ENCODE assay signal across 21 mouse cellular contexts in the genomic region with DNA sequence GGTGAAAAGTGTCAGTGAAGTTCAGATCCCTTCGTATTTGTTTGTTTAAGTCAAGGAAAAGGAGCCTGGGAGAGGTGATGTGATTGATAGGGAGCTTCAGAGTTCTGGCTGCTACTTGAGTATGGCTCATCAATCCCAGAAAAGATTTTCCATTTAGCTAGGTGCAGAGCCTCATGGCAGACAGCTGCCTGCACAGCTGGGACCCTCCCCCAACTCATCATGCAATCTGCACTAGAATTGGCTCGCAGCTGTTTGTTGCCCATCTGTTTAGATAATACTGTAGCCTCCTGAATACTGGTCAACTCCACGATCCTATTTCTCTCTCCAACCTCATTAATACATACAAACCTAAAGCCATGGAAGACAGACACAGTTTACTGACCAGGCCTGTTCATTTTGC.
DNase-seq lines count a peak whose midpoint lies in the region; ATAC-seq and TF ChIP-seq lines count a peak whose summit lies in the region.
"Had no signal": no experiment of that assay in that cellular context is flagged by ENCODE, and none has a peak within 500 bp of the region (broad histone marks: within the 10 kb centered on the region; RNA-seq: fewer than 3 reads in every experiment).

No protein-coding gene starts in this region.

- H3K4me1 ChIP-seq in midbrain, embryonic 14.5 days (ENCODE audit: control insufficient read depth, insufficient read depth, low read length), result no peaks in the 10 kb centered on the region
- no peaks in the 10 kb centered on the region for H3K4me1 ChIP-seq in midbrain, embryonic 16.5 days (ENCODE audit: control insufficient read depth, insufficient read depth, low read length)
- H3K4me1 ChIP-seq in hindbrain, embryonic 12.5 days, result no peaks in the 10 kb centered on the region
- no peaks in the 10 kb centered on the region for H3K4me1 ChIP-seq in hindbrain, postnatal 0 days (ENCODE audit: insufficient read depth, low read length)
- H3K4me1 ChIP-seq in neural tube, embryonic 14.5 days (ENCODE audit: control insufficient read depth, insufficient read depth, low read length), result no peaks in the 10 kb centered on the region
- H3K4me1 ChIP-seq in kidney, embryonic 14.5 days (ENCODE audit: control insufficient read depth, insufficient read depth, low read length), result no peaks in the 10 kb centered on the region
- H3K4me1 ChIP-seq: embryonic facial prominence, embryonic 15.5 days; forebrain, embryonic 10.5 days; lung, embryonic 15.5 days had no signal

- H3K4me2 ChIP-seq in midbrain, embryonic 14.5 days (ENCODE audit: low read length), result no peak overlapping the region
- H3K4me2 ChIP-seq in midbrain, embryonic 16.5 days (ENCODE audit: low read length), result no peak overlapping the region
- no peak overlapping the region for H3K4me2 ChIP-seq in hindbrain, embryonic 12.5 days (replicated peaks)
- no peak overlapping the region for H3K4me2 ChIP-seq in hindbrain, postnatal 0 days (ENCODE audit: low read depth, low read length)
- H3K4me2 ChIP-seq in neural tube, embryonic 14.5 days (ENCODE audit: low read depth, low read length), result no peak overlapping the region
- no peak overlapping the region for H3K4me2 ChIP-seq in kidney, embryonic 14.5 days (replicated peaks; ENCODE audit: low read depth, low read length)
- H3K4me2 ChIP-seq: embryonic facial prominence, embryonic 15.5 days; lung, embryonic 15.5 days had no signal

- H3K9ac ChIP-seq in midbrain, embryonic 14.5 days (replicated peaks; ENCODE audit: low read length), result no peak overlapping the region
- H3K9ac ChIP-seq in midbrain, embryonic 16.5 days (ENCODE audit: low read depth, low read length), result no peak overlapping the region
- H3K9ac ChIP-seq in hindbrain, embryonic 12.5 days, result no peak overlapping the region
- H3K9ac ChIP-seq in hindbrain, postnatal 0 days (replicated peaks; ENCODE audit: low read length), result no peak overlapping the region
- no peak overlapping the region for H3K9ac ChIP-seq in neural tube, embryonic 14.5 days (replicated peaks; ENCODE audit: low read depth, low read length)
- no peak overlapping the region for H3K9ac ChIP-seq in kidney, embryonic 14.5 days (ENCODE audit: low read depth, low read length)
- H3K9ac ChIP-seq: embryonic facial prominence, embryonic 15.5 days; lung, embryonic 15.5 days had no signal

- H3K4me3 ChIP-seq in midbrain, embryonic 14.5 days (replicated peaks; ENCODE audit: low read depth, low read length), result no peak overlapping the region
- H3K4me3 ChIP-seq in midbrain, embryonic 16.5 days (ENCODE audit: low read depth, low read length), result no peak overlapping the region
- H3K4me3 ChIP-seq in hindbrain, embryonic 12.5 days, result no peak overlapping the region
- H3K4me3 ChIP-seq in hindbrain, postnatal 0 days (ENCODE audit: low read length), result no peak overlapping the region
- no peak overlapping the region for H3K4me3 ChIP-seq in neural tube, embryonic 14.5 days (ENCODE audit: low read depth, low read length)
- H3K4me3 ChIP-seq in kidney, embryonic 14.5 days (ENCODE audit: low read length), result no peak overlapping the region
- H3K4me3 ChIP-seq: embryonic facial prominence, embryonic 15.5 days; forebrain, embryonic 10.5 days; heart, adult 2 months; lung, embryonic 15.5 days had no signal

- no peaks in the 10 kb centered on the region for H3K9me3 ChIP-seq in midbrain, embryonic 14.5 days (ENCODE audit: control insufficient read depth, low read length)
- H3K9me3 ChIP-seq in midbrain, embryonic 16.5 days (replicated peaks; ENCODE audit: control insufficient read depth, low read length, poor library complexity, severe bottlenecking), result no peaks in the 10 kb centered on the region
- H3K9me3 ChIP-seq in hindbrain, embryonic 12.5 days (replicated peaks), result no peaks in the 10 kb centered on the region
- no peaks in the 10 kb centered on the region for H3K9me3 ChIP-seq in hindbrain, postnatal 0 days (ENCODE audit: low read length)
- H3K9me3 ChIP-seq in neural tube, embryonic 14.5 days (ENCODE audit: control insufficient read depth, low read length), result no peaks in the 10 kb centered on the region
- H3K9me3 ChIP-seq in kidney, embryonic 14.5 days (ENCODE audit: control insufficient read depth, low read length), result no peaks in the 10 kb centered on the region
- H3K9me3 ChIP-seq: embryonic facial prominence, embryonic 15.5 days; forebrain, embryonic 10.5 days; G1E; lung, embryonic 15.5 days had no signal

- DNase-seq in midbrain, embryonic 14.5 days, result peak; percentile 21
- peak; percentile 45 for DNase-seq in hindbrain, postnatal 0 days (ENCODE audit: low spot score)
- no peak for DNase-seq in spleen, adult 18-20 months
- DNase-seq: adrenal gland, adult 2 months; cerebellum, adult 11-12 months; cerebellum, postnatal 36 days; gastrocnemius, postnatal 10 days; heart, adult 2 months; kidney, adult 2 months; kidney, postnatal 4 days; right cerebral cortex, postnatal 25 days; thymus, postnatal 14 days had no signal

- H3K36me3 ChIP-seq in midbrain, embryonic 14.5 days (ENCODE audit: control insufficient read depth, insufficient read depth, low read length), result no peaks in the 10 kb centered on the region
- H3K36me3 ChIP-seq in midbrain, embryonic 16.5 days (ENCODE audit: control insufficient read depth, insufficient read depth, low read length), result no peaks in the 10 kb centered on the region
- H3K36me3 ChIP-seq in hindbrain, embryonic 12.5 days, result no peaks in the 10 kb centered on the region
- H3K36me3 ChIP-seq in hindbrain, postnatal 0 days (ENCODE audit: insufficient read depth, low read length), result no peaks in the 10 kb centered on the region
- H3K36me3 ChIP-seq in neural tube, embryonic 14.5 days (ENCODE audit: control insufficient read depth, insufficient read depth, low read length), result no peaks in the 10 kb centered on the region
- H3K36me3 ChIP-seq in kidney, embryonic 14.5 days (ENCODE audit: control insufficient read depth, insufficient read depth, low read length), result no peaks in the 10 kb centered on the region
- H3K36me3 ChIP-seq: embryonic facial prominence, embryonic 15.5 days; forebrain, embryonic 10.5 days; G1E; lung, embryonic 15.5 days had no signal

- H3K27ac ChIP-seq in midbrain, embryonic 14.5 days (replicated peaks; ENCODE audit: low read depth, low read length), result no peak overlapping the region
- H3K27ac ChIP-seq in midbrain, embryonic 16.5 days (ENCODE audit: low read length), result no peak overlapping the region
- H3K27ac ChIP-seq in hindbrain, embryonic 12.5 days, result no peak overlapping the region
- H3K27ac ChIP-seq in hindbrain, postnatal 0 days, result no peak overlapping the region
- no peak overlapping the region for H3K27ac ChIP-seq in neural tube, embryonic 14.5 days (ENCODE audit: low read depth, low read length)
- no peak overlapping the region for H3K27ac ChIP-seq in kidney, embryonic 14.5 days (ENCODE audit: low read depth, low read length)
- H3K27ac ChIP-seq: embryonic facial prominence, embryonic 15.5 days; forebrain, embryonic 10.5 days; heart, adult 2 months; lung, embryonic 15.5 days; stomach, postnatal 0 days had no signal

- 76% methylated on average over 3 of the region's 3 CpGs for WGBS in midbrain, embryonic 14.5 days
- WGBS in midbrain, embryonic 16.5 days, result 66% methylated on average over 3 of the region's 3 CpGs
- WGBS in hindbrain, embryonic 12.5 days, result 50% methylated on average over 3 of the region's 3 CpGs
- 62% methylated on average over 3 of the region's 3 CpGs for WGBS in hindbrain, postnatal 0 days
- 44% methylated on average over 3 of the region's 3 CpGs for WGBS in neural tube, embryonic 14.5 days
- 29% methylated on average over 3 of the region's 3 CpGs for WGBS in kidney, embryonic 14.5 days

- ATAC-seq in midbrain, embryonic 14.5 days (ENCODE audit: low FRiP score, low TSS enrichment), result no peak
- ATAC-seq in midbrain, embryonic 16.5 days, result no peak
- peak; percentile 54; the same call in 1 of the 2 replicates for ATAC-seq in hindbrain, embryonic 12.5 days (ENCODE audit: low FRiP score)
- no peak for ATAC-seq in hindbrain, postnatal 0 days
- peak; percentile 79 for ATAC-seq in neural tube, embryonic 14.5 days (ENCODE audit: low read depth)
- no peak for ATAC-seq in kidney, embryonic 14.5 days (ENCODE audit: low FRiP score, low TSS enrichment)

- TF ChIP-seq CTCF in hindbrain, postnatal 0 days (IDR thresholded peaks at IDR 0.05; ENCODE audit: low read depth), result no peak

- no peaks in the 10 kb centered on the region for H3K27me3 ChIP-seq in midbrain, embryonic 14.5 days (ENCODE audit: control insufficient read depth, insufficient read depth, low read length)
- H3K27me3 ChIP-seq in midbrain, embryonic 16.5 days (ENCODE audit: control insufficient read depth, insufficient read depth, low read depth, low read length), result no peaks in the 10 kb centered on the region
- no peaks in the 10 kb centered on the region for H3K27me3 ChIP-seq in hindbrain, embryonic 12.5 days
- H3K27me3 ChIP-seq in hindbrain, postnatal 0 days (ENCODE audit: insufficient read depth, low read length), result no peaks in the 10 kb centered on the region
- H3K27me3 ChIP-seq in neural tube, embryonic 14.5 days (ENCODE audit: control insufficient read depth, insufficient read depth, low read length), result no peaks in the 10 kb centered on the region
- no peaks in the 10 kb centered on the region for H3K27me3 ChIP-seq in kidney, embryonic 14.5 days (ENCODE audit: control insufficient read depth, insufficient read depth, low read length)
- H3K27me3 ChIP-seq: embryonic facial prominence, embryonic 15.5 days; lung, embryonic 15.5 days had no signal

Comparison
In these comparisons a context has a peak if more than half of its experiments do, and no peak if none do; other contexts are left out.
1. ATAC-seq: peak in hindbrain, embryonic 12.5 days (single experiment) and neural tube, embryonic 14.5 days (single experiment); none in midbrain, embryonic 14.5 days (single experiment), midbrain, embryonic 16.5 days (single experiment), hindbrain, postnatal 0 days (single experiment) and kidney, embryonic 14.5 days (single experiment).
2. DNase-seq: peak in midbrain, embryonic 14.5 days (single experiment) and hindbrain, postnatal 0 days (single experiment); none in spleen, adult 18-20 months (0 of 2).